Mouse (Mus musculus): ENCODE measurements around the gene Snap23. TPM values are rescaled to one million over a fixed set of nuclear protein-coding genes. Genes with fewer than 3 reads are reported as not detected.

Gene Snap23
- polyA plus RNA-seq, 2 experiments, result 15.6 to 23.5 TPM

DNA sequence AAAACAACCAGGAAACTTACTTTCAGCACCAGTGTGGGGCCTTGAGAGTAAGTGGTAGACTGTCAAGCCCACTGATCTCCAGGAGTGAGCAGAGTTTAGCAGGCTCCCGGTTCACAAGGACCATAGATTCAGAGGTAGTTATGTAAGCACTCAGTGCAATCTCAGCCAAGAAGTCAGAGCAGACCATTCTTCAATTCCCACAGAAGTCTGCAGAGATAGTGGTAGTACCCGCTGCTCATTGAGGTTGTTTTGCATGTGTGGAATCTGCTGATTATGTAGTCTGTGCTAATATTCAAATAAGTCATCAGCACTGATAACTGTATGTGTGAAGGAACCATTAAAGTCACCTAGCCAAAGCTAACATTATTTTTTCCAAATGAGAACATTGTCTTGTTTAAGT is 63.2 kb downstream of the Snap23 start:
- peaks cover 17 to 22% of the 10 kb centered on the region in 2 experiments for H3K4me1 ChIP-seq (replicated peaks; ENCODE audit: control insufficient read depth in 2 of 2, insufficient read depth in 2 of 2, low read length in 1 of 2)
- no peak for DNase-seq (ENCODE audit: low read depth in 3 of 3, low spot score in 3 of 3)
- H3K9ac ChIP-seq (replicated peaks), result no peak overlapping the region
- H3K27me3 ChIP-seq (ENCODE audit: control insufficient read depth, insufficient read depth, low read length), result peaks cover 12% of the 10 kb centered on the region
- ATAC-seq (ENCODE audit: insufficient read depth), result no peak
- no peaks in the 10 kb centered on the region for H3K9me3 ChIP-seq (ENCODE audit: control insufficient read depth, low read length)
- no peak overlapping the region for H3K4me2 ChIP-seq (ENCODE audit: low read depth)
- H3K4me3 ChIP-seq (ENCODE audit: insufficient read depth in 1 of 2, low read depth in 2 of 2, low read length in 2 of 2), result no peak overlapping the region
- no peak overlapping the region for H3K27ac ChIP-seq
- TF ChIP-seq CTCF (IDR thresholded peaks at IDR 0.05; ENCODE audit: low read depth), result no peak
- no peak for TF ChIP-seq EP300 (IDR thresholded peaks at IDR 0.05; ENCODE audit: low read depth)
- H3K36me3 ChIP-seq (replicated peaks; ENCODE audit: control insufficient read depth, insufficient read depth, low read depth), result no peaks in the 10 kb centered on the region
- WGBS (ENCODE audit: insufficient replicate concordance), result 26% methylated on average over 2 of the region's 2 CpGs

DNA sequence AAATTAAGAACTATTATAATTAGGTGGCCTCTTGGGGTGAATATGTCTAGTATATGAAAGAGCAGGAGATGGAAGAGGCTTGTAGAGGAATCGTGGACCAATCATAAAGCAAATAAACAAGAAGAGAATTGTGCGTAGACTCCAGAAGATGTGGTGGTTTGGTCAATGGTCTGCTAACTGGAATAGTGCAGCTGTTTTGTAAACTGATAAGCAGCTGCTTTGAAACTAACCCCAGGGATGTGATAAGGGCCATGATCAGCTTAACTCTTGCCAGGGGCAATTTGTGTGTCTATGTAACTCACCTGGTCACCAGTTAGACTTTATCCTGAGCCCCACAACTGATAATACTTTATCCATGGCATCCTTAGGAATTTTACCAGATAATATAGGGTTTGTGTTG is 64.0 kb downstream of the Snap23 start:
- Histone ChIP-seq H3K4me1 (replicated peaks; ENCODE audit: control insufficient read depth in 2 of 2, insufficient read depth in 2 of 2, low read length in 1 of 2) (peaks cover 17 to 22% of the 10 kb centered on the region in 2 experiments), H3K27ac (no peak overlapping the region), H3K4me2 (ENCODE audit: low read depth) (peak overlapping the region; percentile 17), H3K27me3 (ENCODE audit: control insufficient read depth, insufficient read depth, low read length) (peaks cover 12% of the 10 kb centered on the region), H3K4me3 (ENCODE audit: insufficient read depth in 1 of 2, low read depth in 2 of 2, low read length in 2 of 2) (no peak overlapping the region), H3K9me3 (ENCODE audit: control insufficient read depth, low read length) (no peaks in the 10 kb centered on the region), H3K9ac (replicated peaks) (no peak overlapping the region), H3K36me3 (replicated peaks; ENCODE audit: control insufficient read depth, insufficient read depth, low read depth) (no peaks in the 10 kb centered on the region)
- 23% methylated on average over 2 of the region's 2 CpGs for whole genome bisulfite sequencing (ENCODE audit: insufficient replicate concordance)
- no peak for TF ChIP-seq CTCF (IDR thresholded peaks at IDR 0.05; ENCODE audit: low read depth)
- TF ChIP-seq EP300 (IDR thresholded peaks at IDR 0.05; ENCODE audit: low read depth), result peak; percentile 76
- ATAC-seq (ENCODE audit: insufficient read depth), result no peak
- peak in 2 of 3 experiments; percentile 69 to 80 for DNase-seq (ENCODE audit: low read depth in 3 of 3, low spot score in 3 of 3)

DNA sequence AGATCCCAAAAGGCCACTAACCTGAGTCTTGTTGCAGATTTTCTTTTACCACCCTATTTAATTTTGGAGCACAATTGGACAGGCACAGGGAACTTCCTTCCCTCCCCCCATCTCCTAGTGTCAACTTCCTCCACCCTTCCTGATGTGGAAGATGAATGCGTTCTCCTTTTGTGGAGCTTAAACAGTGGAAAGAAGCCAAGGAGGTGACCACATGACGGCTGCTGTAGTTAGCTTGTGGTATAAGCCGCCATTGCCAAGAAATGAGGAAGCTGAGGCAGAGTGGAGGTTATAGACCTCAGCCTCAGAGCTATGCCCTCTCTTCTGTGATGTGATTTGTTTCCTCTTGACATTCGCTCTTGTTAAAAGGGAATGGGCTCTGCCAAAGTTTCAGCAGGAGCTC is 64.5 kb downstream of the Snap23 start:
- Histone ChIP-seq H3K9me3 (ENCODE audit: control insufficient read depth, low read length) (no peaks in the 10 kb centered on the region), H3K4me2 (ENCODE audit: low read depth) (peak overlapping the region; percentile 17), H3K27me3 (ENCODE audit: control insufficient read depth, insufficient read depth, low read length) (peaks cover 12% of the 10 kb centered on the region), H3K9ac (replicated peaks) (no peak overlapping the region), H3K4me1 (replicated peaks; ENCODE audit: control insufficient read depth in 2 of 2, insufficient read depth in 2 of 2, low read length in 1 of 2) (peaks cover 17 to 22% of the 10 kb centered on the region in 2 experiments), H3K27ac (no peak overlapping the region), H3K36me3 (replicated peaks; ENCODE audit: control insufficient read depth, insufficient read depth, low read depth) (no peaks in the 10 kb centered on the region), H3K4me3 (ENCODE audit: insufficient read depth in 1 of 2, low read depth in 2 of 2, low read length in 2 of 2) (no peak overlapping the region)
- ATAC-seq (ENCODE audit: insufficient read depth) (no peak), DNase-seq (ENCODE audit: low read depth in 3 of 3, low spot score in 3 of 3) (no peak)
- WGBS (ENCODE audit: insufficient replicate concordance), result 15% methylated on average over 4 of the region's 4 CpGs
- TF ChIP-seq EP300 (IDR thresholded peaks at IDR 0.05; ENCODE audit: low read depth), result no peak
- no peak for TF ChIP-seq CTCF (IDR thresholded peaks at IDR 0.05; ENCODE audit: low read depth)

DNA sequence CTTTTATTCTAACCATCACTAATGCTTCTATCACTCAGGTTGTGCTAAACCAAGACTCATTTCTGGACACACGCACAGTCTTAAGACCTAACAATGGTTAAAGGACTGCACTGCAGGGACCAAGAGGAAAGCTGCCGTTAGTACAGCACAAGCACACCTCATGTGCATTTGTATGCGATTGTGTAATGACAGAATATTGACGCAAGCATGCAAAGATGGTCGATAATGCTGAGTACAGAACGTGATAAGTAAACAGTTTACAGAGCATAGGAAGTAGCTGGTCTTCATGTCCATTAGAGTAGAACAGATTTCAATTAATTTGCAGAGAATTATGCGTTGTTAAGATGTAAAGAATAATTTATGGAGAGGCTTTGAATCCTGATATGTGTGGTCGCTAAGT is 73.4 kb downstream of the Snap23 start:
- Histone ChIP-seq H3K9ac (replicated peaks) (no peak overlapping the region), H3K4me3 (ENCODE audit: insufficient read depth in 1 of 2, low read depth in 2 of 2, low read length in 2 of 2) (no peak overlapping the region), H3K4me1 (replicated peaks; ENCODE audit: control insufficient read depth in 2 of 2, insufficient read depth in 2 of 2, low read length in 1 of 2) (0 out of 4 replicates have a peak, but pooled peaks cover 0 to 3% of the 10 kb centered on the region in 2 experiments), H3K4me2 (ENCODE audit: low read depth) (no peak overlapping the region), H3K27ac (no peak overlapping the region), H3K27me3 (ENCODE audit: control insufficient read depth, insufficient read depth, low read length) (no peaks in the 10 kb centered on the region), H3K9me3 (ENCODE audit: control insufficient read depth, low read length) (no peaks in the 10 kb centered on the region), H3K36me3 (replicated peaks; ENCODE audit: control insufficient read depth, insufficient read depth, low read depth) (no peaks in the 10 kb centered on the region)
- ATAC-seq (ENCODE audit: insufficient read depth) (no peak), DNase-seq (ENCODE audit: low read depth in 3 of 3, low spot score in 3 of 3) (no peak)
- WGBS (ENCODE audit: insufficient replicate concordance), result 70% methylated on average over 8 of the region's 8 CpGs
- TF ChIP-seq EP300 (IDR thresholded peaks at IDR 0.05; ENCODE audit: low read depth) (no peak), CTCF (IDR thresholded peaks at IDR 0.05; ENCODE audit: low read depth) (no peak)

DNA sequence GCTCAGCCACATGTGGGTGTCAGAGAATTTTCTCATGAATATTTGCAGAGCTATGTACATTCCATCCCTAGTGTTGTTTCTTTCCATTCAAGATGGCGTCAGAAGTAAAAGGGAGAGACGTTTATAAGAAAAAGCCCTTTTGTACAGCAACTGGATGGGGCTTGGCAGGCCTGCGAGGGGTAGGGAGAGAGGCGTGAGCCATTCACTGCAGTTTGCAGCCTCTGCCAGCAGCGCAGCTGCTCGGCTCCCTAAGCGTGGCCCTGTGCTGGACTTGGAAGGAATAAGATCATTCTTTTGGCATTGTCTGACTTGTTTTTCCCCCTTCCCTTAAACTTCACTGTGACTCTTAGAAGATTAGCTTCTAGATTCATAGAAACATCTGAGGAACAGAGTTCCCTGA is 76.4 kb downstream of the Snap23 start:
- 68% methylated on average over 7 of the region's 7 CpGs for WGBS (ENCODE audit: insufficient replicate concordance)
- no peak overlapping the region for H3K9ac ChIP-seq (replicated peaks)
- no peak for ATAC-seq (ENCODE audit: insufficient read depth)

More for the DNA sequence above, 76.4 kb downstream of the Snap23 start:
- no peaks in the 10 kb centered on the region for H3K36me3 ChIP-seq (replicated peaks; ENCODE audit: control insufficient read depth, insufficient read depth, low read depth)
- no peak overlapping the region for H3K27ac ChIP-seq
- 0 out of 4 replicates have a peak, but pooled peaks cover 0 to 3% of the 10 kb centered on the region in 2 experiments for H3K4me1 ChIP-seq (replicated peaks; ENCODE audit: control insufficient read depth in 2 of 2, insufficient read depth in 2 of 2, low read length in 1 of 2)
- H3K4me3 ChIP-seq (ENCODE audit: insufficient read depth in 1 of 2, low read depth in 2 of 2, low read length in 2 of 2), result no peak overlapping the region
- H3K27me3 ChIP-seq (ENCODE audit: control insufficient read depth, insufficient read depth, low read length), result no peaks in the 10 kb centered on the region
- no peaks in the 10 kb centered on the region for H3K9me3 ChIP-seq (ENCODE audit: control insufficient read depth, low read length)
- DNase-seq (ENCODE audit: low read depth in 3 of 3, low spot score in 3 of 3), result no peak
- TF ChIP-seq CTCF (IDR thresholded peaks at IDR 0.05; ENCODE audit: low read depth), result no peak
- no peak for TF ChIP-seq EP300 (IDR thresholded peaks at IDR 0.05; ENCODE audit: low read depth)
- no peak overlapping the region for H3K4me2 ChIP-seq (ENCODE audit: low read depth)

Data from liver, embryonic 14.5 days (tissue).